ENCODE assay signal across 25 mouse cellular contexts in the genomic region with DNA sequence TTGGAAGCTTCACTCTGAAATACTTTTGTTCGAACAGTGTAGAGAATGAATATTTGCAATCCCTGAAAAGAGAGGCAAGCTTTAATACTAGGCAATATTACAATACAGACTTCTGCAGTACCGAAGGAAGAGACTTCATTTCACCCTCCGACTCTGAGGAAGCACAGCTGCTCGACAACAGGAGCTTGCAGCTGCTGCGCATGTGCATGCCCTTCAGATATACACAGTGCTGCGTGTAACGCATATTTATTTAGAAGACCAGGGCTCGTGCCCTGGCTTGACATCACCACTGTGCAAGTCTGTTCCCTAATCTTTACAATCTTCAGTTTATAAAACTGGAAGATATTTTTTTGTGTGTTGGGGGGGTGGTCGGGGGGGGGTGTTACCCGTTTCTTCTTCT. TPM values are rescaled to one million over a fixed set of nuclear protein-coding genes. Genes with fewer than 3 reads are reported as not detected.
A peak's percentile ranks its signal among the peaks of the same experiment; 100 is the strongest.
DNase-seq lines count a peak whose midpoint lies in the region; ATAC-seq lines count a peak whose summit lies in the region.
"Had no signal": no experiment of that assay in that cellular context is flagged by ENCODE, and none has a peak within 500 bp of the region (broad histone marks: within the 10 kb centered on the region; RNA-seq: fewer than 3 reads in every experiment).

No protein-coding gene starts in this region.

- no peak overlapping the region for H3K4me2 ChIP-seq in embryonic facial prominence, embryonic 14.5 days (ENCODE audit: low read depth, low read length)
- H3K4me2 ChIP-seq in kidney, embryonic 15.5 days, result no peak overlapping the region
- H3K4me2 ChIP-seq in lung, embryonic 16.5 days (ENCODE audit: low read depth, low read length), result peak overlapping the region; percentile 4
- H3K4me2 ChIP-seq in stomach, embryonic 15.5 days, result 0 out of 2 replicates have a peak overlapping the region, but pooled peaks have one; percentile 11
- H3K4me2 ChIP-seq: embryonic facial prominence, embryonic 15.5 days; forebrain, embryonic 12.5 days; heart, embryonic 13.5 days; hindbrain, embryonic 15.5 days; liver, embryonic 15.5 days had no signal

- no peaks in the 10 kb centered on the region for H3K9me3 ChIP-seq in embryonic facial prominence, embryonic 14.5 days (ENCODE audit: control insufficient read depth, low read length)
- H3K9me3 ChIP-seq in embryonic facial prominence, embryonic 10.5 days, result no peaks in the 10 kb centered on the region
- no peaks in the 10 kb centered on the region for H3K9me3 ChIP-seq in kidney, embryonic 15.5 days (replicated peaks)
- no peaks in the 10 kb centered on the region for H3K9me3 ChIP-seq in lung, embryonic 16.5 days (ENCODE audit: control insufficient read depth, low read length)
- no peaks in the 10 kb centered on the region for H3K9me3 ChIP-seq in stomach, embryonic 15.5 days
- H3K9me3 ChIP-seq: embryonic facial prominence, embryonic 15.5 days; forebrain, embryonic 12.5 days; heart, embryonic 13.5 days; hindbrain, embryonic 15.5 days; liver, embryonic 15.5 days had no signal

- H3K27me3 ChIP-seq in embryonic facial prominence, embryonic 14.5 days (replicated peaks; ENCODE audit: control insufficient read depth, insufficient read depth, low read length), result no peaks in the 10 kb centered on the region
- no peaks in the 10 kb centered on the region for H3K27me3 ChIP-seq in embryonic facial prominence, embryonic 10.5 days (replicated peaks; ENCODE audit: low read depth, poor library complexity, severe bottlenecking)
- no peaks in the 10 kb centered on the region for H3K27me3 ChIP-seq in kidney, embryonic 15.5 days
- no peaks in the 10 kb centered on the region for H3K27me3 ChIP-seq in lung, embryonic 16.5 days (ENCODE audit: control insufficient read depth, insufficient read depth, low read depth, low read length)
- no peaks in the 10 kb centered on the region for H3K27me3 ChIP-seq in stomach, embryonic 15.5 days (replicated peaks)
- H3K27me3 ChIP-seq: CH12.LX; embryonic facial prominence, embryonic 15.5 days; forebrain, embryonic 12.5 days; heart, embryonic 13.5 days; hindbrain, embryonic 15.5 days; liver, embryonic 15.5 days had no signal

- H3K27ac ChIP-seq in embryonic facial prominence, embryonic 14.5 days (replicated peaks; ENCODE audit: low read depth, low read length), result no peak overlapping the region
- no peak overlapping the region for H3K27ac ChIP-seq in embryonic facial prominence, embryonic 10.5 days (replicated peaks)
- no peak overlapping the region for H3K27ac ChIP-seq in kidney, embryonic 15.5 days
- H3K27ac ChIP-seq in lung, embryonic 16.5 days (ENCODE audit: low read length), result no peak overlapping the region
- no peak overlapping the region; the same call in 1 of the 2 replicates for H3K27ac ChIP-seq in stomach, embryonic 15.5 days
- H3K27ac ChIP-seq: embryonic facial prominence, embryonic 15.5 days; forebrain, embryonic 12.5 days; heart, embryonic 13.5 days; hindbrain, embryonic 15.5 days; liver, embryonic 15.5 days had no signal

- H3K9ac ChIP-seq in embryonic facial prominence, embryonic 14.5 days (ENCODE audit: low read depth, low read length), result no peak overlapping the region
- no peak overlapping the region for H3K9ac ChIP-seq in kidney, embryonic 15.5 days
- no peak overlapping the region for H3K9ac ChIP-seq in lung, embryonic 16.5 days (ENCODE audit: low read length)
- no peak overlapping the region for H3K9ac ChIP-seq in stomach, embryonic 15.5 days
- H3K9ac ChIP-seq: embryonic facial prominence, embryonic 15.5 days; forebrain, embryonic 12.5 days; forebrain, postnatal 0 days; heart, embryonic 13.5 days; hindbrain, embryonic 15.5 days; liver, embryonic 15.5 days had no signal

- H3K4me3 ChIP-seq in embryonic facial prominence, embryonic 14.5 days (ENCODE audit: low read depth, low read length), result no peak overlapping the region
- H3K4me3 ChIP-seq in embryonic facial prominence, embryonic 10.5 days, result no peak overlapping the region
- no peak overlapping the region for H3K4me3 ChIP-seq in kidney, embryonic 15.5 days (replicated peaks)
- no peak overlapping the region for H3K4me3 ChIP-seq in lung, embryonic 16.5 days (ENCODE audit: low read length)
- H3K4me3 ChIP-seq in stomach, embryonic 15.5 days (replicated peaks), result no peak overlapping the region
- H3K4me3 ChIP-seq: embryonic facial prominence, embryonic 15.5 days; forebrain, embryonic 12.5 days; heart, embryonic 13.5 days; hindbrain, embryonic 15.5 days; liver, embryonic 15.5 days had no signal

- no peaks in the 10 kb centered on the region for H3K4me1 ChIP-seq in embryonic facial prominence, embryonic 14.5 days (ENCODE audit: control insufficient read depth, insufficient read depth, low read length)
- H3K4me1 ChIP-seq in embryonic facial prominence, embryonic 10.5 days, result no peaks in the 10 kb centered on the region
- no peaks in the 10 kb centered on the region for H3K4me1 ChIP-seq in kidney, embryonic 15.5 days
- H3K4me1 ChIP-seq in lung, embryonic 16.5 days (replicated peaks; ENCODE audit: control insufficient read depth, insufficient read depth, low read length), result no peaks in the 10 kb centered on the region
- H3K4me1 ChIP-seq in stomach, embryonic 15.5 days, result no peaks in the 10 kb centered on the region
- H3K4me1 ChIP-seq: embryonic facial prominence, embryonic 15.5 days; forebrain, embryonic 12.5 days; heart, embryonic 13.5 days; hindbrain, embryonic 15.5 days had no signal

- ATAC-seq in embryonic facial prominence, embryonic 14.5 days (ENCODE audit: low read depth), result no peak; the same call in 1 of the 2 replicates
- ATAC-seq in kidney, embryonic 15.5 days (replicated peaks; ENCODE audit: low FRiP score), result no peak
- peak; percentile 56 for ATAC-seq in lung, embryonic 16.5 days (ENCODE audit: low read depth)
- peak; percentile 53; the same call in 1 of the 2 replicates for ATAC-seq in stomach, embryonic 15.5 days (ENCODE audit: insufficient read depth, low FRiP score, low read depth)
- ATAC-seq: activated CD4-positive, CD25-positive, alpha-beta regulatory T cell, adult 4 months; forebrain, postnatal 0 days had no signal

- peak; percentile 48 for DNase-seq in embryonic facial prominence, embryonic 14.5 days (ENCODE audit: low spot score)
- DNase-seq in embryonic facial prominence, embryonic 10.5 days (ENCODE audit: low spot score), result no peak
- peak; percentile 8 for DNase-seq in kidney, postnatal 14 days
- no peak for DNase-seq in lung, postnatal 36 days
- no peak for DNase-seq in left cerebral cortex, adult 11 months (ENCODE audit: low spot score)
- DNase-seq: adrenal gland, adult 2 months; adrenal gland, postnatal 36 days; cerebellum, adult 18-20 months; cerebellum, postnatal 10 days; forebrain, postnatal 0 days; kidney, adult 11 months; kidney, postnatal 36 days; midbrain, embryonic 14.5 days; thymus, adult 18-20 months; thymus, postnatal 25 days had no signal

- no peaks in the 10 kb centered on the region for H3K36me3 ChIP-seq in embryonic facial prominence, embryonic 14.5 days (ENCODE audit: control insufficient read depth, insufficient read depth, low read length)
- H3K36me3 ChIP-seq in embryonic facial prominence, embryonic 10.5 days (replicated peaks), result no peaks in the 10 kb centered on the region
- H3K36me3 ChIP-seq in kidney, embryonic 15.5 days, result no peaks in the 10 kb centered on the region
- H3K36me3 ChIP-seq in lung, embryonic 16.5 days (ENCODE audit: control insufficient read depth, insufficient read depth, low read length), result no peaks in the 10 kb centered on the region
- H3K36me3 ChIP-seq in stomach, embryonic 15.5 days, result no peaks in the 10 kb centered on the region
- H3K36me3 ChIP-seq: embryonic facial prominence, embryonic 15.5 days; forebrain, embryonic 12.5 days; heart, embryonic 13.5 days; hindbrain, embryonic 15.5 days; liver, embryonic 15.5 days had no signal

- WGBS in embryonic facial prominence, embryonic 14.5 days, result 67% methylated on average over 10 of the region's 10 CpGs
- 88% methylated on average over 10 of the region's 10 CpGs for WGBS in embryonic facial prominence, embryonic 10.5 days
- WGBS in kidney, embryonic 15.5 days, result 74% methylated on average over 10 of the region's 10 CpGs
- WGBS in lung, embryonic 16.5 days, result 43% methylated on average over 10 of the region's 10 CpGs
- 48% methylated on average over 10 of the region's 10 CpGs for WGBS in stomach, embryonic 15.5 days

RNA-seq across cellular contexts. Expression of a gene that starts 7.7 kb away (rescaled TPM):
- polyA plus RNA-seq in embryonic facial prominence, embryonic 14.5 days (2014; fragmentation: Nextera tagmentation; extraction: Ambion mirVana), result 157 and 159 TPM in 2 replicates
- 159 and 168 TPM in 2 replicates for polyA plus RNA-seq in embryonic facial prominence, embryonic 10.5 days (2016; fragmentation: Nextera tagmentation; extraction: Ambion mirVana)
- 147 and 148 TPM in 2 replicates for polyA plus RNA-seq in kidney, embryonic 15.5 days (2015; fragmentation: Nextera tagmentation; extraction: Ambion mirVana)
- polyA plus RNA-seq in lung, embryonic 16.5 days (2015; fragmentation: Nextera tagmentation; extraction: Ambion mirVana), result 128 and 144 TPM in 2 replicates
- 148 and 174 TPM in 2 replicates for polyA plus RNA-seq in stomach, embryonic 15.5 days (2015; fragmentation: Nextera tagmentation; extraction: Ambion mirVana)

Comparison
In these comparisons a context has a peak if more than half of its experiments do, and no peak if none do; other contexts are left out.
1. DNase-seq: peak in embryonic facial prominence, embryonic 14.5 days (single experiment) and kidney, postnatal 14 days (single experiment); none in embryonic facial prominence, embryonic 10.5 days (single experiment), lung, postnatal 36 days (single experiment) and left cerebral cortex, adult 11 months (single experiment).
2. ATAC-seq: peak in lung, embryonic 16.5 days (single experiment) and stomach, embryonic 15.5 days (single experiment); none in embryonic facial prominence, embryonic 14.5 days (single experiment) and kidney, embryonic 15.5 days (single experiment).
3. H3K4me2 ChIP-seq: peak in lung, embryonic 16.5 days (single experiment) and stomach, embryonic 15.5 days (single experiment); none in embryonic facial prominence, embryonic 14.5 days (single experiment) and kidney, embryonic 15.5 days (single experiment).